Mouse (Mus musculus): ENCODE measurements around the gene Tfr2. TPM values are rescaled to one million over a fixed set of nuclear protein-coding genes. Genes with fewer than 3 reads are reported as not detected.
A peak's percentile ranks its signal among the peaks of the same experiment; 100 is the strongest.

Gene Tfr2
- polyA plus RNA-seq, 1 experiment from 2014 or later: 10.1 TPM

DNA sequence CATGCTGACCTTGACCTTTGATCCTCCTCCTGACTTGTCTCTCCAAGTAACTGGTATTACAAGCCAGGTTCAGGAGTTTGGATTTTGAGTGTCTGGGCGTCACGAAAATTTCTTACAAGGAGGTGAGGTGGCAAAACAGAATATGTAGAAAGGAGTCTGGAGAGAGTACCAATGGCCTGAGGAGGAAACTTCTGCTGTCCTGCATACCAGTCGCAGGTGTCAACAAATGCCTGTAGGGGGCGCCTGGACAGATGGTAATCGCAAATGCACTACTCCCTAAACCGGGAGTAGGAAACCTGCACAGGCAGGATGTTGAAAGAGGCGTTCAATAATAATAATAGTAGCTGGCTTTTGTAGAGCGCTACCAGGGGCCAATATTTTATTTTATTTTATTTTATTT, 15.3 kb downstream of the Tfr2 start:
- Histone ChIP-seq H3K4me2 (ENCODE audit: low read length) (no peak overlapping the region), H3K4me1 (ENCODE audit: control insufficient read depth, insufficient read depth, low read length) (peaks cover 6% of the 10 kb centered on the region; the same call in 1 of the 2 replicates), H3K27me3 (ENCODE audit: control insufficient read depth, insufficient read depth, low read depth, low read length) (no peaks in the 10 kb centered on the region), H3K36me3 (ENCODE audit: control insufficient read depth, insufficient read depth, low read length) (no peaks in the 10 kb centered on the region), H3K9me3 (replicated peaks; ENCODE audit: control insufficient read depth, low read length, poor library complexity, severe bottlenecking) (no peaks in the 10 kb centered on the region), H3K27ac (ENCODE audit: low read length) (no peak overlapping the region), H3K9ac (ENCODE audit: low read depth, low read length) (no peak overlapping the region), H3K4me3 (ENCODE audit: low read depth, low read length) (no peak overlapping the region)
- no peak for ATAC-seq
- 33% methylated on average over 8 of the region's 8 CpGs for WGBS

DNA sequence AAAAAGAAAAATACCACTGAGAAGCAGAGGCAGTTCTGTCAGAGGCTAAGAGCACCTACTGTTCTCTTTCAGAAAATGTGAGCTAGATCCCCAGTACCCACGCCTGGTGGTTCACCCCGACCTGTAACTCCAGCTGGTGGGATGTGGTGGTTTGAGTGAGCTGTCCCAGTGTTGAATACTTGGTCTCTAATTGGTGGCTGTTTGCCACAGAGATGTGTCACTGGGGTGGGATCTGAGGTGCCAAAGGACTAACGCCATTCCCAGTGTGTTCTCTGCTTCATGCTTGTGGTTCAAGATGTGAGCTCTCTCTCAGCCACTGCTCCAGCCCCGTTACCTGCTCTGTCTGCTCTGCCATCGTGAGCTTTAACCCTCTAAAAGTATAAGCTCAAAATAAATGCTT, 20.9 kb downstream of the Tfr2 start:
- Histone ChIP-seq H3K4me1 (ENCODE audit: control insufficient read depth, insufficient read depth, low read length) (no peaks in the 10 kb centered on the region), H3K9me3 (replicated peaks; ENCODE audit: control insufficient read depth, low read length, poor library complexity, severe bottlenecking) (no peaks in the 10 kb centered on the region), H3K27ac (ENCODE audit: low read length) (no peak overlapping the region), H3K36me3 (ENCODE audit: control insufficient read depth, insufficient read depth, low read length) (no peaks in the 10 kb centered on the region), H3K4me3 (ENCODE audit: low read depth, low read length) (no peak overlapping the region), H3K27me3 (ENCODE audit: control insufficient read depth, insufficient read depth, low read depth, low read length) (no peaks in the 10 kb centered on the region), H3K9ac (ENCODE audit: low read depth, low read length) (no peak overlapping the region), H3K4me2 (ENCODE audit: low read length) (no peak overlapping the region)
- ATAC-seq: no peak
- WGBS: 85% methylated on average over 5 of the region's 5 CpGs

DNA sequence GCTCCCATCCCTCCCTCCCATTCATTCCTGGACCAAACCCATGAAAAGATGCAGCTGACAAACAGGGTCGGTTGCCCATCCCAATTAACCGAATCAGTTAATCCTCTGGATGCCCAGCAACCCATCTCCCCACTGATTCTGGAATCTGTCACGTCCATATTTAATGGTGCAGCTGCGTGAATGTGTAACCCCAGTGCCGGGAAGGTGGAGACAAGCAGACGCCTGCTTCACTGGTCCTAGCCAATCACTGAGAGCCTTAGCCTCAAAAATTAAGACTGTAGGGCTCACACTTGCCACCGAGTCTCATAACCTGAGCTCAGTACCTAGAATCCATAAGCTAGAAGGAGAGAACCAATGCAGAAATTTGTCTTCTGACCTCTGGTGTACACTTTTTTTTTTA, 26.3 kb downstream of the Tfr2 start:
- Histone ChIP-seq H3K27ac (ENCODE audit: low read length) (no peak overlapping the region), H3K4me3 (ENCODE audit: low read depth, low read length) (no peak overlapping the region), H3K9ac (ENCODE audit: low read depth, low read length) (no peak overlapping the region), H3K4me1 (ENCODE audit: control insufficient read depth, insufficient read depth, low read length) (peaks cover 12% of the 10 kb centered on the region), H3K36me3 (ENCODE audit: control insufficient read depth, insufficient read depth, low read length) (peaks cover 3% of the 10 kb centered on the region; the same call in 1 of the 2 replicates), H3K9me3 (replicated peaks; ENCODE audit: control insufficient read depth, low read length, poor library complexity, severe bottlenecking) (no peaks in the 10 kb centered on the region), H3K4me2 (ENCODE audit: low read length) (no peak overlapping the region), H3K27me3 (ENCODE audit: control insufficient read depth, insufficient read depth, low read depth, low read length) (no peaks in the 10 kb centered on the region)
- 63% methylated on average over 7 of the region's 7 CpGs for WGBS
- ATAC-seq: no peak

DNA sequence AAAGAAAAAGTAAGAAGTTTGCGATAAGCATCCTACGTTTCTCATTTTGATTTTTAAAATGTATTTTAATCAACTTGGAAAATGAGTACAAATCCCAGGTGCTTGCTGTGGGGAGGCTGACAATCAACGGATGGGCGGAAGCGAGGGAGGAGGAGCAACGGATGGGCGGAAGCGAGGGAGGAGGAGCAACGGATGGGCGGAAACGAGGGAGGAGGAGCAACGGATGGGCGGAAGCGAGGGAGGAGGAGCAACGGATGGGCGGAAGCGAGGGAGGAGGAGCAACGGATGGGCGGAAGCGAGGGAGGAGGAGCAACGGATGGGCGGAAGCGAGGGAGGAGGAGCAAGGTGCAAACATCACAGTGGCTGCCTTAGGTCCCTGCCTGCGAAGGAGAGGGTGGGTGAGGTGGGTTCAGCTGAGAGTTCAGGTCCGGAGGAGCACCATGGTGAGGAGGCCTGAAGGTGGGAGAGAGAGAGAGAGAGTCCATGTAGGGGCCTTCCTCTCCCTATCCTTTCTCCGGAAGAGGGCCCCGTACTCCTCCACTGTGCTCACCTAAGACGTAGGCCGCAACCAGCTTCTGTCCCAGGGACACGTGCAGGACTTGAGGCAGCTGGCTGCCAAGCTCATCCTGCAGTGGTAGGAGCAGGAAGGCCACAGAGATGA, 27.1 kb downstream of the Tfr2 start:
- peaks cover 12% of the 10 kb centered on the region for H3K4me1 ChIP-seq (ENCODE audit: control insufficient read depth, insufficient read depth, low read length)
- H3K9me3 ChIP-seq (replicated peaks; ENCODE audit: control insufficient read depth, low read length, poor library complexity, severe bottlenecking): no peaks in the 10 kb centered on the region
- ATAC-seq: no peak
- 33% methylated on average over 29 of the region's 30 CpGs for WGBS
- H3K27ac ChIP-seq (ENCODE audit: low read length): no peak overlapping the region
- H3K36me3 ChIP-seq (ENCODE audit: control insufficient read depth, insufficient read depth, low read length): peaks cover 3% of the 10 kb centered on the region; the same call in 1 of the 2 replicates
- H3K4me3 ChIP-seq (ENCODE audit: low read depth, low read length): no peak overlapping the region
- no peaks in the 10 kb centered on the region for H3K27me3 ChIP-seq (ENCODE audit: control insufficient read depth, insufficient read depth, low read depth, low read length)
- peak overlapping the region; percentile 12; the same call in 1 of the 2 replicates for H3K4me2 ChIP-seq (ENCODE audit: low read length)
- H3K9ac ChIP-seq (ENCODE audit: low read depth, low read length): no peak overlapping the region

DNA sequence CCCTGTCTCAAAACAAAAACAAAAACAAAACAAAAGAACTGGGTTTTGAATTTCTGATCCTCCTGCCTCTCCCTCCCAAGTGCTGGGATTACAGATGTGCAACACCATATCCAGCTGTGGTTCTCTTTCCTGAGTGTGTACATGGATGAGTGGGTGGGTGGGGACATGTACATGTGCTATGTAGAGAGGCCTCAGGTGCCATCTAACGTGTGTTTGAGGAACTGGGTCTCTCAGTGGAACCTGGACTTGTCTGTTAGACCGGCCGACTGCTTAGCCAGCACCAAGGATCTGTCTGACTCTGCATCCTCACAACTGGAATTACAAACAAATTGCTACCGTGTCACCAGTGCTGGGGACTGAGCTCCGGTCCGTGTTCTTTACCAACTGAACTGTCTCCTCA, 28.0 kb downstream of the Tfr2 start:
- Histone ChIP-seq H3K27me3 (ENCODE audit: control insufficient read depth, insufficient read depth, low read depth, low read length) (no peaks in the 10 kb centered on the region), H3K36me3 (ENCODE audit: control insufficient read depth, insufficient read depth, low read length) (peaks cover 3% of the 10 kb centered on the region; the same call in 1 of the 2 replicates), H3K4me3 (ENCODE audit: low read depth, low read length) (no peak overlapping the region), H3K27ac (ENCODE audit: low read length) (no peak overlapping the region), H3K9me3 (replicated peaks; ENCODE audit: control insufficient read depth, low read length, poor library complexity, severe bottlenecking) (no peaks in the 10 kb centered on the region), H3K4me2 (ENCODE audit: low read length) (no peak overlapping the region), H3K4me1 (ENCODE audit: control insufficient read depth, insufficient read depth, low read length) (peaks cover 12% of the 10 kb centered on the region), H3K9ac (ENCODE audit: low read depth, low read length) (no peak overlapping the region)
- no peak for ATAC-seq
- WGBS: 94% methylated on average over 6 of the region's 6 CpGs

DNA sequence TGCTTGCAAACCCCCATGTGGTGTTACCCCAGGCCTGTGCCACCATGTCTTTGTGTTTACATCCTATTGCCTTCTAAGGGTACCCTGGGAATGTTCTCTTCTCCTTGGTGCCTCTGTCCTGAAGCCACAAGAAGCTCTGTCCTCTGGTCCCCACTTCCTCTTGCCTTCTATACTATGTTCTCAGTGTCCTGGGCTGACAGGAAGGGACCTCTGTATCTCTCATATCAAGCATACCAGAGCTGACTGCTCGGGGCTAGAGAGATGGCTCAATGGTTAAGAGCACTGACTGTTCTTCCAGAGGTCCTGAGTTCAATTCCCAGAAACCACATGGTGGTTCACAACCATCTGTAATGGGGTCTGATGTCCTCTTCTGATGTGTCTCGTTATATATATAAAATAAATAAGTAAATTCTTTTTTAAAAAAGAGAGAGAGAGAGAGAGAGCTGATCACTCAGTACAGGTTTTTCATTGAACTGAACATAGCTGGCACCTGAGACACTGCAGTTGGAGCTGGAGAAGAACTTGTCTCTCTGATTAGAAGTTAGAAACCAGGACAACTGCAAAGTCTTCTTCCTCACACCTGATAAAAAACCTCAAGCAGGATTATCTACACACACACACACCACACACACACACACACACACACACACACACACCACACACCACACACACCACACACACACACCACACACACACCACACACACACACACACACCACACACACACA, 28.6 kb downstream of the Tfr2 start:
- no peak overlapping the region for H3K4me3 ChIP-seq (ENCODE audit: low read depth, low read length)
- 88% methylated on average over 2 of the region's 2 CpGs for WGBS
- ATAC-seq: no peak
- H3K27ac ChIP-seq (ENCODE audit: low read length): no peak overlapping the region
- H3K4me2 ChIP-seq (ENCODE audit: low read length): no peak overlapping the region
- H3K4me1 ChIP-seq (ENCODE audit: control insufficient read depth, insufficient read depth, low read length): peaks cover 12% of the 10 kb centered on the region
- no peaks in the 10 kb centered on the region for H3K27me3 ChIP-seq (ENCODE audit: control insufficient read depth, insufficient read depth, low read depth, low read length)
- H3K9ac ChIP-seq (ENCODE audit: low read depth, low read length): no peak overlapping the region
- peaks cover 3% of the 10 kb centered on the region; the same call in 1 of the 2 replicates for H3K36me3 ChIP-seq (ENCODE audit: control insufficient read depth, insufficient read depth, low read length)
- H3K9me3 ChIP-seq (replicated peaks; ENCODE audit: control insufficient read depth, low read length, poor library complexity, severe bottlenecking): no peaks in the 10 kb centered on the region

DNA sequence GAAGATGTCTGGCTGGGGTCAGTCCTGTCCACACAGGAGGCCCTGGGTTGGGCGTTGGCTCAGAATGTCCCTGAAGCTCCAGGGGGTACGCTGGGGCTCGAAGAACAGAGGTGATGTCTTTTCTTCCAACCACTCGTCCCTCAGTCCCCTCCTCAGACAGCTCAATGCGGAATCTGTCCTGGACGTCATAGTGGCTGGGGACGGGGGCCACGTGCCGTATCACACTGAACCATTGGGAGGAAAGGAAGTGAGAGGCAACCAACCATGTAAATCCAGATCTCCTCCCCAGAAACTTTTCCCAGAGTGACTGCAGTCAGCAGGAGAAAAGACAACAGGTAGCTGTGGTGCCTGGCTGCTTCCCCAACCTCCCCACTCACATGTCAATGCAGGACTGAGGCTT, 30.0 kb downstream of the Tfr2 start:
- 41% methylated on average over 9 of the region's 9 CpGs for WGBS
- Histone ChIP-seq H3K4me3 (ENCODE audit: low read depth, low read length) (peak overlapping the region; percentile 85), H3K36me3 (ENCODE audit: control insufficient read depth, insufficient read depth, low read length) (peaks cover 3% of the 10 kb centered on the region; the same call in 1 of the 2 replicates), H3K27ac (ENCODE audit: low read length) (no peak overlapping the region), H3K9ac (ENCODE audit: low read depth, low read length) (peak overlapping the region; percentile 98), H3K27me3 (ENCODE audit: control insufficient read depth, insufficient read depth, low read depth, low read length) (no peaks in the 10 kb centered on the region), H3K9me3 (replicated peaks; ENCODE audit: control insufficient read depth, low read length, poor library complexity, severe bottlenecking) (no peaks in the 10 kb centered on the region), H3K4me1 (ENCODE audit: control insufficient read depth, insufficient read depth, low read length) (peaks cover 12% of the 10 kb centered on the region), H3K4me2 (ENCODE audit: low read length) (peak overlapping the region; percentile 99)
- ATAC-seq: no peak

DNA sequence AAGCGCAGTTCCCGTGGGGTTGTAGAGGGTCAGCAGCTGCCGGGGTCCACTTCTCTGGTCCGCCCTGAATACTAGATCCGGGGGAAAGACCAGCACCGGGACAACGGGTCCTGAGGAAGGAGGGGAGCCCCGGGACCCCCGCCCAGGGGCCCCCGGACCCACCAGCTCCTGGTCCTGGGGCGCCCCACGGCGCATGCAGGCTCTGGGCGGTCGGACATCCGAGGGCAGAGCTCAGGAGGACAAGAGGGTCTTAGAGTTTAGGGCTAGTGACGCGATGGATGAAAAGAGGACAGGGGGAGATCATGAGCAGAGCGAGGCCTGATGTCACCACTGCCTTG, 30.6 kb downstream of the Tfr2 start:
- H3K27me3 ChIP-seq (ENCODE audit: control insufficient read depth, insufficient read depth, low read depth, low read length): no peaks in the 10 kb centered on the region
- peak overlapping the region; percentile 80 for H3K27ac ChIP-seq (ENCODE audit: low read length)
- H3K4me2 ChIP-seq (ENCODE audit: low read length): peak overlapping the region; percentile 99
- H3K9ac ChIP-seq (ENCODE audit: low read depth, low read length): peak overlapping the region; percentile 98
- peak overlapping the region; percentile 85 for H3K4me3 ChIP-seq (ENCODE audit: low read depth, low read length)
- peaks cover 12% of the 10 kb centered on the region for H3K4me1 ChIP-seq (ENCODE audit: control insufficient read depth, insufficient read depth, low read length)
- H3K36me3 ChIP-seq (ENCODE audit: control insufficient read depth, insufficient read depth, low read length): peaks cover 3% of the 10 kb centered on the region; the same call in 1 of the 2 replicates
- ATAC-seq: no peak; the same call in none of the 2 replicates
- H3K9me3 ChIP-seq (replicated peaks; ENCODE audit: control insufficient read depth, low read length, poor library complexity, severe bottlenecking): no peaks in the 10 kb centered on the region
- under 1% methylated on average over 19 of the region's 19 CpGs for WGBS

All from midbrain, embryonic 16.5 days (tissue).